Mouse (Mus musculus) stomach, adult 2 months (tissue): Measurements from ENCODE around the gene Gm5416. TPM values are rescaled to one million over a fixed set of nuclear protein-coding genes. Genes with fewer than 3 reads are reported as not detected.

Source experiments
- polyA plus RNA-seq: library from polyadenylated mRNA; depleted of rRNA; stranded (reverse); fragments of >200 nt; gene quantifications from 2 replicates; pipeline ENCODE4 v1.2.3, GENCODE M21; 2012; rRNA removed

The Gm5416 gene
- not detected in 2 replicates for polyA plus RNA-seq

DNA sequence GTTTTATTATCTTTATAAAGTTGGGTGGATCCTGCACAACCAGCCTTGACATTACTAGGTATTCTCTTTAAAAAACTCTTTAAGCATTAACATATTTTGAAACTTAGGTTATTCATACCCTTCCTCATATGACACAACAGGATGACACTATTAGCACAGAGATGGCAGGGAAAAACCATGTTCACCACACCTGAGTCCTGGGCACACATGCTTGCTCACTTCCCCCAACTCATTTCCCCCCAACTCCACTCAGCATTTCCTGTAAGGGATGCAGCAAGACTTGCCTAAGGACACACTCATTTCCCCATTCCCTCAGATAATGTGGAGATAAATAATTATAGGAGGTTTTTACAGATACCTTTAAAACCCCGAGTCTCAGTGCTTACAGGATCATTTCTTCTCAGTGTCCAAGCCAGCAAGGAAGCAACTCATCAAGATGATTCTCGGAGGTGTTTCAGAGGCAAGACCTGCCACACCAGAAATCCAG lies at the start of gene Gm5416:
Gm5416 (plus strand) TSS at position 437 of the 487 bp plus-strand sequence.

GRCm38 (mm10) chr16:36183912-36184311 lies 26.3 kb upstream of the Gm5416 start, which contains the start of gene Gm5483:
TSS of gene Gm5483 (plus strand) at chr16:36184212.

GRCm38 (mm10) chr16:36221168-36221567 lies 11.0 kb downstream of the Gm5416 start, which contains the start of gene 2010005H15Rik:
TSS of gene 2010005H15Rik (plus strand) at chr16:36221468.

Other genes with a start within 250 kb of the Gm5416 start
- gene Kpna1, start 231.7 kb upstream of the Gm5416 start, polyA plus RNA-seq: 1.2 and 1.5 TPM in 2 replicates
- gene Wdr5b, start 169.2 kb upstream of the Gm5416 start, polyA plus RNA-seq: 0.13 and 0.45 TPM in 2 replicates
- gene Fam162a, start 138.8 kb upstream of the Gm5416 start, polyA plus RNA-seq: 9.8 and 14.6 TPM in 2 replicates
- gene Ccdc58, start 138.7 kb upstream of the Gm5416 start, polyA plus RNA-seq: 0.70 and 1.1 TPM in 2 replicates
- 0.22 and 0.31 TPM in 2 replicates for gene Csta1, start 79.2 kb upstream of the Gm5416 start, polyA plus RNA-seq
- not detected in 2 replicates for gene Stfa2l1, start 53.6 kb upstream of the Gm5416 start, polyA plus RNA-seq
- not detected in 2 replicates for gene Gm5483, start 26.2 kb upstream of the Gm5416 start, polyA plus RNA-seq
- not detected in 2 replicates for gene 2010005H15Rik, start 11.1 kb downstream of the Gm5416 start, polyA plus RNA-seq
- gene Stfa1, start 66.5 kb downstream of the Gm5416 start, polyA plus RNA-seq: not detected in 2 replicates
- not detected in 2 replicates for gene BC117090, start 123.9 kb downstream of the Gm5416 start, polyA plus RNA-seq
- not detected in 2 replicates for gene BC100530, start 157.3 kb downstream of the Gm5416 start, polyA plus RNA-seq
- gene Stfa2, start 198.1 kb downstream of the Gm5416 start, polyA plus RNA-seq: not detected in 2 replicates
- gene Stfa3, start 245.0 kb downstream of the Gm5416 start, polyA plus RNA-seq: not detected in 2 replicates